Mouse (Mus musculus) kidney, embryonic 16.5 days (tissue): ENCODE data around the gene Hist1h3g. TPM values are rescaled to one million over a fixed set of nuclear protein-coding genes. Genes with fewer than 3 reads are reported as not detected.

Experiments used
- ATAC-seq: fragments of 200-750 bp; cut with Nextera tagmentation; 2 replicates; pipeline ENCODE4 v1.8.0; 2017; ENCODE audit warnings: moderate TSS enrichment; ENCODE audit not compliant: low FRiP score, low TSS enrichment
- H3K27ac ChIP-seq: fragments of 300-500 bp; sonication (generic); 2 replicates; pipeline ENCODE4 v1.5.1; 2014; ENCODE audit warnings: low read length
- H3K27me3 ChIP-seq: fragments of 300-500 bp; sonication (generic); 2 replicates; pipeline ENCODE4 v1.6.1; 2014; ENCODE audit warnings: low read length, control low read depth, mixed read lengths; ENCODE audit not compliant: insufficient read depth
- H3K36me3 ChIP-seq: fragments of 300-500 bp; sonication (generic); 2 replicates; pipeline ENCODE4 v1.6.1; 2014; ENCODE audit warnings: low read length, control low read depth, mixed read lengths; ENCODE audit not compliant: insufficient read depth
- H3K4me1 ChIP-seq: fragments of 300-500 bp; sonication (generic); 2 replicates; pipeline ENCODE4 v1.6.1; 2014; ENCODE audit warnings: low read length, control low read depth, mixed read lengths; ENCODE audit not compliant: insufficient read depth
- H3K4me2 ChIP-seq: fragments of 300-500 bp; sonication (generic); replicated peaks from 2 replicates; pipeline ENCODE4 v1.6.1; 2014; ENCODE audit warnings: low read depth, low read length
- H3K4me3 ChIP-seq: fragments of 300-500 bp; sonication (generic); 2 replicates; pipeline ENCODE4 v1.5.1; 2014; ENCODE audit warnings: mild to moderate bottlenecking, low read length
- H3K9ac ChIP-seq: fragments of 300-500 bp; sonication (generic); replicated peaks from 2 replicates; pipeline ENCODE4 v1.6.1; 2014; ENCODE audit warnings: low read length
- H3K9me3 ChIP-seq: fragments of 300-500 bp; sonication (generic); 2 replicates; pipeline ENCODE4 v1.6.1; 2016; ENCODE audit warnings: low read length, control low read depth
- WGBS: fragments of 180-500 bp; shearing (Covaris S2); extraction: QIAGEN DNeasy Blood & Tissue Kit; methylation state at CpG from one replicate; pipeline ENCODE4 v1.1.7; 2014; 5-methylcytosine and 5-hydroxymethylcytosine counted together
- polyA plus RNA-seq: library from polyadenylated mRNA; unstranded; fragments of >200 nt; fragmentation: Nextera tagmentation; extraction: Ambion mirVana; gene quantifications from 2 replicates; pipeline ENCODE4 v1.2.1, GENCODE M21; 2015

Hist1h3g gene
- polyA plus RNA-seq, 1 experiment from 2014 or later: 6.0 TPM

DNA sequence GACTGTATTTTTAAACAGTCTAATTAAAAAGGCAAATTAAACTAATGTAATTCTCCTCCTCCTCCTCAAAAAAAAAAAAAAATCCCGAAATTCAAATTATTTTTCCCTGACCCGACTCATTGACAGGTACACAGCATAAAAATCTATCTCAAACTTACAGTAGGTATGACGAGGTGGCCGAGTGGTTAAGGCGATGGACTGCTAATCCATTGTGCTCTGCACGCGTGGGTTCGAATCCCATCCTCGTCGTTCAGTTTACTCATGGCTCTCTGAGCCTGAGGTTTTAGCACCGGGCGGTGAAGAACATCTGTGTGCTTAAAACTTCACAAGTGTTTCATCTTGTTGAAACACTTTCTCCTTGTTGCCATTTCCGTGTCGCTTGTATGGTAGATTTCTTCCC is 13.5 kb upstream of the Hist1h3g start:
- Histone ChIP-seq H3K4me3 (peak overlapping the region; percentile 15), H3K4me2 (peak overlapping the region; percentile 28), H3K27me3 (no peaks in the 10 kb centered on the region), H3K4me1 (peaks cover 11% of the 10 kb centered on the region; the same call in 1 of the 2 replicates), H3K9ac (no peak overlapping the region), H3K9me3 (no peaks in the 10 kb centered on the region), H3K36me3 (no peaks in the 10 kb centered on the region), H3K27ac (no peak overlapping the region)
- ATAC-seq: no peak
- 2% methylated on average over 14 of the region's 14 CpGs for WGBS

DNA sequence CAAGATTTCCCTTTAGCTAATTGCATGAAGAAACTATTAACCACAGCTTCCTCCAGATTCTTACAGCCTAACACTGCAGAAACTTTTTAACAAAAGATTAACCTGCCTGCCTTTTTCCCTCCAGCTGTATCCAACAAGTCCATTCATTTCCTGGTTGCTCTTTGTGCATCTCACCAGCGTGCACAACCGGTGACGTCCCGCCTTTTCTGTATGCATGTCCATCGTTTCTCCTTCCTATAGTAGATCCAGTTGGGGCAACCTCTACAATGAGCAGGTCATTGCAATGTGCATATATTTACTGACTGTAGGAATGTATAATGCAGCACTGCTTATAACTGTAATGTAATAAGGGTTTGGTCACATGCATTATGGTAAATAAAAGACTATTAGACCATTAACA is 11.2 kb upstream of the Hist1h3g start:
- no peaks in the 10 kb centered on the region for H3K27me3 ChIP-seq
- H3K27ac ChIP-seq: no peak overlapping the region
- no peak overlapping the region for H3K9ac ChIP-seq
- no peak overlapping the region for H3K4me2 ChIP-seq
- 49% methylated on average over 5 of the region's 5 CpGs for WGBS
- H3K36me3 ChIP-seq: no peaks in the 10 kb centered on the region
- no peak for ATAC-seq
- no peaks in the 10 kb centered on the region for H3K9me3 ChIP-seq
- H3K4me3 ChIP-seq: no peak overlapping the region
- peaks cover 18% of the 10 kb centered on the region for H3K4me1 ChIP-seq

- WGBS: 10% methylated on average over 5 of the region's 5 CpGs
- H3K27ac ChIP-seq: no peak overlapping the region
- H3K4me2 ChIP-seq: no peak overlapping the region
These were observed 10.6 kb upstream of the Hist1h3g start for GRCm38 (mm10) chr13:23524654-23525053.

DNA sequence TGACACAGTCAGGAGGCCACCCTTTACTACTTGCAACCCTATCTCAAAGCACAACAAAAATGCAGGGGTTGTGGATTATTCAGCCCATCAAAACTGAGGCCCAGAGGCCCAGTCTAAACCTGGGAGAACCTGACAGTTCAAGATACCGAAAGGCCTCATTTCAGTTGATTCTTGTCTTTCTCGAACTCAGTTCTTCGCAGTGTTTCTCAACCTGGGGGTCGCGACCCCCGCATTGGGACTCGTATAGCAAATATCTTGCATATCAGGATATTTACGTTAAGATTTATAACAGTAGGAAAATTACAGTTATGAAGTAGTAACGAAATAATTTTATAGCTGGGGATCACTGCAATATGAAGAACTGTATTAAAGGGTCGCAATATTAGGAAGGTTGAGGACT is 9.3 kb upstream of the Hist1h3g start:
- H3K27ac ChIP-seq: no peak overlapping the region
- no peak for ATAC-seq
- no peaks in the 10 kb centered on the region for H3K9me3 ChIP-seq
- H3K4me2 ChIP-seq: peak overlapping the region; percentile 55
- H3K4me3 ChIP-seq: peak overlapping the region; percentile 54
- H3K36me3 ChIP-seq: no peaks in the 10 kb centered on the region
- peaks cover 15% of the 10 kb centered on the region for H3K4me1 ChIP-seq
- H3K9ac ChIP-seq: peak overlapping the region; percentile 54
- 2% methylated on average over 10 of the region's 10 CpGs for whole genome bisulfite sequencing
- no peaks in the 10 kb centered on the region for H3K27me3 ChIP-seq

More at GRCm38 (mm10) chr13:23524654-23525053, 10.6 kb upstream of the Hist1h3g start:
- H3K4me3 ChIP-seq: no peak overlapping the region
- no peaks in the 10 kb centered on the region for H3K36me3 ChIP-seq
- H3K9ac ChIP-seq: no peak overlapping the region
- H3K27me3 ChIP-seq: no peaks in the 10 kb centered on the region
- H3K4me1 ChIP-seq: peaks cover 20% of the 10 kb centered on the region
- no peak for ATAC-seq
- no peaks in the 10 kb centered on the region for H3K9me3 ChIP-seq

GRCm38 (mm10) chr13:23526312-23526711 is 8.9 kb upstream of the Hist1h3g start:
- Histone ChIP-seq H3K9ac (peak overlapping the region; percentile 63), H3K36me3 (no peaks in the 10 kb centered on the region), H3K4me2 (peak overlapping the region; percentile 55), H3K9me3 (no peaks in the 10 kb centered on the region), H3K4me1 (peaks cover 15% of the 10 kb centered on the region), H3K4me3 (peak overlapping the region; percentile 54), H3K27me3 (no peaks in the 10 kb centered on the region), H3K27ac (peak overlapping the region; percentile 28; the same call in 1 of the 2 replicates)
- ATAC-seq: no peak
- under 1% methylated on average over 17 of the region's 17 CpGs for WGBS

GRCm38 (mm10) chr13:23529005-23529404 is 6.2 kb upstream of the Hist1h3g start:
- 35% methylated on average over 5 of the region's 5 CpGs for WGBS
- Histone ChIP-seq H3K27ac (0 out of 2 replicates have a peak overlapping the region, but pooled peaks have one; percentile 68), H3K36me3 (no peaks in the 10 kb centered on the region), H3K4me1 (peaks cover 29% of the 10 kb centered on the region), H3K9me3 (no peaks in the 10 kb centered on the region), H3K27me3 (no peaks in the 10 kb centered on the region), H3K4me3 (peak overlapping the region; percentile 16; the same call in 1 of the 2 replicates), H3K9ac (0 out of 2 replicates have a peak overlapping the region, but pooled peaks have one; percentile 0), H3K4me2 (peak overlapping the region; percentile 42)
- ATAC-seq: 0 out of 2 replicates have a peak, but pooled peaks have one; percentile 9

- Histone ChIP-seq H3K4me2 (peak overlapping the region; percentile 72), H3K4me3 (peak overlapping the region; percentile 61), H3K27ac (peak overlapping the region; percentile 98), H3K36me3 (no peaks in the 10 kb centered on the region), H3K9ac (peak overlapping the region; percentile 81), H3K9me3 (no peaks in the 10 kb centered on the region), H3K4me1 (peaks cover 34% of the 10 kb centered on the region), H3K27me3 (no peaks in the 10 kb centered on the region)
- 19% methylated on average over 2 of the region's 2 CpGs for WGBS
- ATAC-seq: no peak
These were observed 5.6 kb upstream of the Hist1h3g start for GRCm38 (mm10) chr13:23529480-23530165.

DNA sequence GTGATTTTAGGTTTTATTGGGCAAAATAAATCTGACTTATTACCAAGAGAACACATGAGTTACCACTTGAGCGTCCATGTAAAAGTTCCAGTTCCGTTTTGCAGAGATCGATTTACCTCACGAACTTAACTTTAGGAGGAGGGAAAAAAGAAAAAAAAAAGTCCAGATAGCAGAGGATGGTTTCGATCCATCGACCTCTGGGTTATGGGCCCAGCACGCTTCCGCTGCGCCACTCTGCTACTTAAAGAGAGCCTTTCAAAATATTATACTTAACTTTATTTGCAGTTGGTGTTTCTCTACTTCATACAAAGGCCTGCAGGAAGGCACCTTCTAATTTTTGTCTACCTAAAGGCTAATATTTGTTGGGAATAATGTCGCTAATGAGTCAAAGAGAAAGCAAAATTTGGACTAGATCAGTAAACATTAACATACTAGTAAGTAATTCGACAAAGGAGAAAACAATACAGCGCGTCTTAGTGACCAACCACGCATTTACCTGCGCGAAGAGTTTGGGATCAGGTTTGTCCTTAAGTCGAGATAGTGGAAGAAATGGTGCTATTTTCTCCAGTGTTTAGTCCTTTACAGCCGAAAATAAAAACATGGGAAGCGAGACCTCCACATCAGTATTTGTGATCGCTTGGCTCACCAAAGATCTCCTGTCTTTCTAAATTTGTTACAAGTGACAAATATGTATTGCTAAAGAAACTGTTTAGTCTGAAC is 4.9 kb upstream of the Hist1h3g start:
- H3K36me3 ChIP-seq: no peaks in the 10 kb centered on the region
- WGBS: under 1% methylated on average over 20 of the region's 20 CpGs
- peak overlapping the region; percentile 61 for H3K4me3 ChIP-seq
- H3K4me2 ChIP-seq: peak overlapping the region; percentile 72
- no peaks in the 10 kb centered on the region for H3K9me3 ChIP-seq
- H3K27ac ChIP-seq: peak overlapping the region; percentile 98
- no peaks in the 10 kb centered on the region for H3K27me3 ChIP-seq
- H3K4me1 ChIP-seq: peaks cover 35% of the 10 kb centered on the region
- ATAC-seq: no peak
- peak overlapping the region; percentile 81 for H3K9ac ChIP-seq

DNA sequence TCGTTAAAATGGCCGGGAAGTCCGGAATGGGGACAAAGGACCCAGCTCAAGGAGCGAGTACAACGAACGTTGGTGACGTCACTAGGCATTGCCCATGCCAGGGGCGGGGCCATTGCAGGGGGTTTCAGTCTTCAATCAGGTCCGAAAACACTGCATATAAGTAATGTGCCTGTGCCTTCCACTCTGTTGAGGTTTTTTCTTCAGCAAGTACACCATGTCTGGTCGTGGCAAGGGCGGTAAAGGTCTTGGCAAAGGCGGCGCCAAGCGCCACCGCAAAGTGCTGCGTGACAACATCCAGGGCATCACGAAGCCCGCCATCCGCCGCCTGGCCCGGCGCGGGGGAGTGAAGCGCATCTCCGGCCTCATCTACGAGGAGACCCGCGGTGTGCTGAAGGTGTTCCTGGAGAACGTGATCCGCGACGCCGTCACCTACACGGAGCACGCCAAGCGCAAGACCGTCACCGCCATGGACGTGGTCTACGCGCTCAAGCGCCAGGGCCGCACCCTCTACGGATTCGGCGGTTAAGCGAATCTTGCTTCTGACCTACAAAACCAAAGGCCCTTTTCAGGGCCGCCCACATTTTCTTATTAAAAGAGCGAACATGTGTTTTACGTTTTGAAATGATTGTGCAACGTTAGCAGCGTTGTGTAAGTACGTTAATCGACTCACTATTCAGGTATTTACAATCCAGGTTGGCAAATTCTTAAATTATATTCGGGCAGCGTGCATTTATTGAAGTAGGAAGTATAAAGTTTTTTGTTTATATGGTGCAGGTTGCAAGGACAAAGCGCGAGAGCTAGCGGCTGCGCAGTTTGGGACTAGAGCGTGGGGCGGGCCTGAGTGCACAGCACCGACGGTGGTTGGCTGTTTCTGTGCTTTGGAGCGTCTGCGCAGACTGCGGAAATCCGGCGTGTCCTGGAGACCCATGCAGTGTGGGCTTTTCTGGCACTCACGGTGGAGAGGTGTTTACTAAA is 4.0 kb upstream of the Hist1h3g start, which contains the start of gene Hist1h4h:
Gene Hist1h4h, plus strand, starts transcription at position 150 of the 975 bp plus-strand sequence.
- Histone ChIP-seq H3K4me1 (peaks cover 30% of the 10 kb centered on the region), H3K36me3 (no peaks in the 10 kb centered on the region), H3K9me3 (no peaks in the 10 kb centered on the region), H3K27me3 (no peaks in the 10 kb centered on the region), H3K4me2 (peak within 1 kb of the TSS; percentile 72), H3K4me3 (peak within 1 kb of the TSS; percentile 61), H3K9ac (peak within 1 kb of the TSS; percentile 81), H3K27ac (peak within 1 kb of the TSS; percentile 98)
- WGBS: under 1% methylated on average over 58 of the region's 70 CpGs
- peak; percentile 86 for ATAC-seq
